Mouse (Mus musculus): ENCODE measurements at regions not wholly inside any gene's neighbourhood (a gene's known extent, or its start where the extent isn't known, plus 50 kb on each side); places are given as distances from the start of the nearest gene placed in this dataset.

DNA sequence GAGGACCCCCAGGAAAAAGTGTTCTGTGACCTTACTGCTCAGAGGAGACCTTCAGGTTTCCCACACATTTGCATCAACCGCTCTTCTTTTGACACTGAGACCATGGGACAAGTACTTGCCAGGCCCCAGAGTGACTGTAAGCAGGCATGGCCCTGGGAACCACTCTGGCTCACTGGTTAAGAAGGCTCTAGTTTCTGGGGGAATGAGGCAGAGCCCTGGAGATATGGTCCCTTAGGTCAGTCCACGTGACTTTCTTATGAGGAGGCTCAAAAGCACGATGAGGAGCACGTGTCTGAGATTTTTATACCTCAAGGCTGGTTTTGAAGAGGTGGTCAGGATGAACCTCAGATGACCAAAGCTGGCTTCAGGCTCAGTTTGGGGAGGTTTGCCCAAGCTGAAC lies 72.1 kb upstream of the Ppara start:
- H3K9ac ChIP-seq: no peak overlapping the region
- no peak overlapping the region for H3K4me3 ChIP-seq
- WGBS: 89% methylated on average over 4 of the region's 4 CpGs
- H3K27ac ChIP-seq: no peak overlapping the region
- no peaks in the 10 kb centered on the region for H3K9me3 ChIP-seq
- H3K4me2 ChIP-seq (replicated peaks): no peak overlapping the region
- H3K4me1 ChIP-seq: peaks cover 13% of the 10 kb centered on the region
- no peak for ATAC-seq (ENCODE audit: low FRiP score, low read depth)
- no peaks in the 10 kb centered on the region for H3K36me3 ChIP-seq
- H3K27me3 ChIP-seq (replicated peaks): peaks cover 77% of the 10 kb centered on the region

DNA sequence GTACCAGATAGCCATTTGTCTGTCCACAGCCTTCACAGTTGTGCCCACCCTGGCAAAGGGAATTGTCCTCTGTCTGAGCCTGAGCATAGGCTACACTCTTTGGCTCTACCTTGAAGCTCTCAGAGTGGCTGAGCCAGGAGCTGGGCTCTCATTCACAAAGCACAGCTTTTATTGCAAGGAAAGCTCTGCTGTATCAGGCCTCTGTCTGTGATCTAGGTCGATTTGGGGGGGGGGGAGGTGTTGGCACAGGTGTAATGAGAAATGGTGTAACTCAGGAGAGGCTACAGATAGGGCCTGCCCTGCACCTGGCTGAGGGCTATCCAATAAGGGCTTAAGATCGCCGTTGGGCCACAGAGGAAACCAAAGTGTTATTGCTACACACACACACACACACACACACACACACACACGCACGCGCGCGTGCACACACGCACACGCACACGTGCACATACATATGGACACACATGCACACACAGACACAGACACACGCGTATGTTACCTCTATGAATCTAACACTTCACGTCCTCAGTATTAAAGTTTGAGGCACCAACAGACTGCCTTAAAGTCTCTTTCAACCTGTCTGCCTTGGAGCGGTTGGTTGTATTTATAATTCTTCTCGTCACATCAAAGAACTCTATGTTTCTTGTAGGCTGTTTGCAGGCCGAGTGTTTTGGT lies 70.9 kb upstream of the Ppara start:
- Histone ChIP-seq H3K27ac (no peak overlapping the region), H3K9ac (no peak overlapping the region), H3K4me3 (no peak overlapping the region), H3K4me2 (replicated peaks) (no peak overlapping the region), H3K4me1 (peaks cover 15% of the 10 kb centered on the region), H3K9me3 (no peaks in the 10 kb centered on the region), H3K27me3 (replicated peaks) (peaks cover 70% of the 10 kb centered on the region), H3K36me3 (no peaks in the 10 kb centered on the region)
- WGBS: 90% methylated on average over 17 of the region's 17 CpGs
- ATAC-seq (ENCODE audit: low FRiP score, low read depth): no peak

DNA sequence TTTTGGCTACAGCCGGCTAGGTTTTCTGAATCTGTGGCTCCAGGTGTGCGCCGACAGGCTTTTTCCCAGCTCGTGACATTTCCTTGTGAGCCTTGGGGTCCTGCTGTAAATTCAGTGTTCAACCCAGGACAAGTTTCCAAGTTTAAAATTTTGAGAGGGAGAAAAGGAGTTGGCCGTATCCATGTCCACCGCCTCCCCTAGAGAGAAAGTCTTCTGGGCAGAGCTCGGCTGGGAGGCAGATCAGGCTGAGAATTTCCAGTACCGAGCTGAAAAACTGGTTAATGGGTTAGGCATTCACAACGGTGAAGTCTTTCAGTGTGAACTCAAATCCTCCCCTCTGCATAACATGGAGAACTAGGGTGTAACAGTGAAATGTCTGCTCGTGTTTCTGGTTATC lies 70.4 kb upstream of the Ppara start:
- 81% methylated on average over 10 of the region's 10 CpGs for WGBS
- Histone ChIP-seq H3K4me2 (replicated peaks) (no peak overlapping the region), H3K9ac (no peak overlapping the region), H3K4me3 (no peak overlapping the region), H3K9me3 (no peaks in the 10 kb centered on the region), H3K27ac (no peak overlapping the region), H3K4me1 (peaks cover 21% of the 10 kb centered on the region), H3K27me3 (replicated peaks) (peaks cover 69% of the 10 kb centered on the region), H3K36me3 (no peaks in the 10 kb centered on the region)
- no peak for ATAC-seq (ENCODE audit: low FRiP score, low read depth)

DNA sequence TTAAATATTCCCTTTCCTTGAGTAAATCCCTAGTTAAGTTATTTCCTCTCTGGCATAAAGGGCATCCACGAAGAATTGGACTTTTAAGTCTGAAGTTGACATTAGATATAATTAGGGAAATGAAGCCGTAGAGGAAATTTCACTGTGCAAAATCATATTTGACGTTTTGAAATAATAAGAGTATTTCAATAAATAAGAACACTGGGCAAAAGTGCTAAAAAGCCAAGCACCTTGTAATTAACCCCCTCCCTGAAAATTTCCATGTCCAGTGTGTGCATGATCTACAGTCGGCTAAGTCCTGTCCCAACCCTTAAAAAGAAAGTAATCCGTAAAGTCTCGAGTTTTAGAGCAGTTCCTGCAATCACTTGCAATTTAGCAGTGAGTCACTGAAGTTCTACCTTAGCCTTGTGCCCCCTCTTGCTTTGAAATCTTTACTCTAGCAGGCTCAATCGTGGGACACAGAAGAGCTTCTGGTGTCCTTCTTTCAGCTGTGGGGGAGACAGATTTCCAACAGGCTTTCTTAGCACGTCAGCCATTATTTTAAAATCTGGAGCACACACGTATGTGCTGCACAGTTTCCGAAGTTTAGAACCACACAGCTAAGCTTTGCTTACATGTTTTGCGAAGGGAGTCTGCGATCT lies 69.5 kb upstream of the Ppara start:
- WGBS: 80% methylated on average over 12 of the region's 12 CpGs
- H3K4me3 ChIP-seq: no peak overlapping the region
- no peaks in the 10 kb centered on the region for H3K36me3 ChIP-seq
- ATAC-seq (ENCODE audit: low FRiP score, low read depth): no peak
- peaks cover 29% of the 10 kb centered on the region for H3K4me1 ChIP-seq
- H3K27ac ChIP-seq: no peak overlapping the region
- H3K4me2 ChIP-seq (replicated peaks): no peak overlapping the region
- peaks cover 71% of the 10 kb centered on the region for H3K27me3 ChIP-seq (replicated peaks)
- H3K9ac ChIP-seq: 0 out of 2 replicates have a peak overlapping the region, but pooled peaks have one; percentile 9
- H3K9me3 ChIP-seq: no peaks in the 10 kb centered on the region

DNA sequence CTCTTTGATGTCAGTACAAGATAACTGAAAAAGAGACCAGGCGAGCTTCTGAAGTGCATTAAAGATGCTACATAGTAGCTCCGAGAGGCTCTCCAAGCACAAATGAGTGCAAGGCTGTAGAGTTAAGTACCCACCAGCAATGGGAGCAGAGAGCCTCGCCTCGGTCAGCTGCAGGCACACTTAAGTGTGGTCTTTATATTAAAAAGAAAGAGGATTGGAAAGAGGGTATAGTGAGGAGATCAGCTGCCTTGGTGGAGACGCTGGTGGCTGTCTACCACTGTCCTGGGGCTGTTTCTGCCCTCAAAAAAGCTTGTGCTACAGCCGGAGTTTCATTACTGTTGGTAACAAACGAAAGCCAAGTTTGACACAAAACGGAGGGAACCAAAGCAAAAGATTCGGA lies 68.3 kb upstream of the Ppara start:
- Histone ChIP-seq H3K27me3 (replicated peaks) (peaks cover 65% of the 10 kb centered on the region), H3K9me3 (no peaks in the 10 kb centered on the region), H3K36me3 (no peaks in the 10 kb centered on the region), H3K4me1 (peaks cover 23% of the 10 kb centered on the region), H3K9ac (no peak overlapping the region), H3K27ac (no peak overlapping the region), H3K4me3 (no peak overlapping the region), H3K4me2 (replicated peaks) (no peak overlapping the region; the same call in 1 of the 2 replicates)
- ATAC-seq (ENCODE audit: low FRiP score, low read depth): no peak
- 63% methylated on average over 9 of the region's 9 CpGs for WGBS

DNA sequence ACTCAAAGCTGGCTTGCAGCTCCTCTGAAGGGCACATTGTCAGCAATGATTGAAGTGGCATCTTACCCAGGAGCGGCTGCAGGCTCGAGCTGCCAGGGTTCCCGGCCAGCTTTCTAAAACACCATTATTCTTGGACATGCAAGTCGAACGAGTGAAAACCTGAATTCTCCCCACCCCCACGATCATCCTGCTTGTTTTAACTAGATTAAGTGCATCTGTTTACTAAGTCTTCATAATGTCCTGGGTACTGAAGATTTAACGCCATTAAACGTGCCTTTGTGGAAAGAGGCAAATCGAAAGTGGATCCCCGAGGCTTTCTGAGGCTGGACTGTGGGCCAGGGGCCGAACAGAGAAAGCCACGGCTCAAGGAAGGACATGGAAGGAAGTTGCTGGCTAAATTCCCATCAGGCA lies 67.4 kb upstream of the Ppara start:
- H3K9me3 ChIP-seq: no peaks in the 10 kb centered on the region
- H3K4me3 ChIP-seq: no peak overlapping the region
- 34% methylated on average over 12 of the region's 12 CpGs for WGBS
- H3K9ac ChIP-seq: peak overlapping the region; percentile 17; the same call in 1 of the 2 replicates
- no peak for ATAC-seq (ENCODE audit: low FRiP score, low read depth)
- H3K27me3 ChIP-seq (replicated peaks): peaks cover 56% of the 10 kb centered on the region
- peak overlapping the region; percentile 42; the same call in 1 of the 2 replicates for H3K27ac ChIP-seq
- peak overlapping the region; percentile 43 for H3K4me2 ChIP-seq (replicated peaks)
- no peaks in the 10 kb centered on the region for H3K36me3 ChIP-seq
- peaks cover 23% of the 10 kb centered on the region for H3K4me1 ChIP-seq

DNA sequence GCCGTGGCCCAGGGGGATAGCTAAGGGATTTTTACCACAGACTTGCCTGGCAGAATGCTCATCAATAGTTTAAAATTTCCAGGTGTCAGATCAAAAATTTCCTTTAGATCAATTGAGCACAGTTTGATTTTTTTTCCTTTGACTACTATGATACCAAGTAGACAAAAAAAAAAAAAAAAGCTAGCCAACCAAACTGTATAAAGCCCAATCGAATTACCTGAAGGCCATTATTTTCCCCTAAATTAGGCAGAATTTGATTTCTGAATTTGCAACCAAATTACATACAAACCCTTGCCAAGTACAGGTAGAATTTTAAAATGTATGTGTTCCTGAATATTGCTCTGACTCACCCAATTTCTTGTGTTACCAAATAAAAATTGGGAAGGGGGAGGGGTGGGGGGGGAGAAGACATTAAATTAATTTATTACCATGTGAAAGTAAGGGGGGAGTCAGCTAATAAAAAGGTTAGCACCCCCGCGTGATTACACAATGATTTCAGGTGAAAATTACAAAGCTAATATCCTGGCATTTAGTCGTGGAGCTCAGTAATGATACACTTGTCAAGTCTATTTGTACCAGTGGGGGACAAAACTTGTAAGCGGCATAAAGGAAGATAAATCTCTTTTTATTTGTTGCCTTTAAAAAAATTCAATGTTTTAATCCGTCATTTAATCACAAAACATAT lies 66.7 kb upstream of the Ppara start:
- Histone ChIP-seq H3K27me3 (replicated peaks) (peaks cover 53% of the 10 kb centered on the region), H3K9me3 (no peaks in the 10 kb centered on the region), H3K9ac (peak overlapping the region; percentile 17; the same call in 1 of the 2 replicates), H3K4me2 (replicated peaks) (peak overlapping the region; percentile 43), H3K4me3 (no peak overlapping the region), H3K4me1 (peaks cover 23% of the 10 kb centered on the region), H3K36me3 (no peaks in the 10 kb centered on the region), H3K27ac (0 out of 2 replicates have a peak overlapping the region, but pooled peaks have one; percentile 42)
- 70% methylated on average over 7 of the region's 7 CpGs for WGBS
- no peak for ATAC-seq (ENCODE audit: low FRiP score, low read depth)

DNA sequence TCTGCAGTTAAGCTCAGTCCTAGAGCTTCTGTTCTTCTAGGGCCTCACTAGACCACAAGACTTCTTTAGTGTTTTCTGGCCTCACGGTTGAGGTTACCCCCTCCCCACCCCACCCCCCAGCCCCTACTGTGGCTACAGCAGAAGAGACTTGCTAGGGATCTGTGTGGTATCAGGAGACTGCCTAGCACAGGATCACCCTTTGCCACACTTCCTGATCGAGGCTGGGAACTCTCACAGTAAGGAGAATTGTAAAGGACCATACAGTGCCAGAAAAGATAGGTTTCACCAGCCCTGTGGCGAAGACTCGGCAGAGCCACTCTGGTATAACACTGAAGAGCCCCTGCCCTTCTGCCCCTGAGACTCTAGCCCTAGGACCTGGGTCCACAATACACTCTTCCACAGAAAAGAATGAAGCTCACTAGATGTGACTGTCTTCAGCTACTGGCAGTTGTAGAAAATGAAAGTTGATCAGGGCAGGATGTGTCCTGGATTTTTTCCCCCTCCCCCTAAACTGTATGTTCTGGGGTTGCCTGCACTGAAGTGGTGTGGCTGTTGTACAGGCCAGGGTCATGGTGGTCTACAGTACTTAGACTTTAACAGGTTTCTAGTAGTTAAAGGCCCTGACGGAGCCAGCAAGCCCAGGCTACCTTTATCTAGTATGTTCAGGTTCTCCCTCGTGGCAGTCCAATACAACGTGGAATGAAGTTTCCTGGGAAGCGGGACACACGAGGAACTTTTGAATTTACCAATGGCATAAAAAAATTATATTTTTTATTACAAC lies 65.7 kb upstream of the Ppara start:
- H3K4me1 ChIP-seq: peaks cover 29% of the 10 kb centered on the region
- ATAC-seq (ENCODE audit: low FRiP score, low read depth): no peak
- 61% methylated on average over 9 of the region's 9 CpGs for WGBS
- peak overlapping the region; percentile 98; the same call in 1 of the 2 replicates for H3K27ac ChIP-seq
- H3K9me3 ChIP-seq: no peaks in the 10 kb centered on the region
- no peak overlapping the region for H3K4me3 ChIP-seq
- H3K9ac ChIP-seq: peak overlapping the region; percentile 97; the same call in 1 of the 2 replicates
- H3K36me3 ChIP-seq: no peaks in the 10 kb centered on the region
- H3K27me3 ChIP-seq (replicated peaks): peaks cover 45% of the 10 kb centered on the region
- H3K4me2 ChIP-seq (replicated peaks): peak overlapping the region; percentile 81

DNA sequence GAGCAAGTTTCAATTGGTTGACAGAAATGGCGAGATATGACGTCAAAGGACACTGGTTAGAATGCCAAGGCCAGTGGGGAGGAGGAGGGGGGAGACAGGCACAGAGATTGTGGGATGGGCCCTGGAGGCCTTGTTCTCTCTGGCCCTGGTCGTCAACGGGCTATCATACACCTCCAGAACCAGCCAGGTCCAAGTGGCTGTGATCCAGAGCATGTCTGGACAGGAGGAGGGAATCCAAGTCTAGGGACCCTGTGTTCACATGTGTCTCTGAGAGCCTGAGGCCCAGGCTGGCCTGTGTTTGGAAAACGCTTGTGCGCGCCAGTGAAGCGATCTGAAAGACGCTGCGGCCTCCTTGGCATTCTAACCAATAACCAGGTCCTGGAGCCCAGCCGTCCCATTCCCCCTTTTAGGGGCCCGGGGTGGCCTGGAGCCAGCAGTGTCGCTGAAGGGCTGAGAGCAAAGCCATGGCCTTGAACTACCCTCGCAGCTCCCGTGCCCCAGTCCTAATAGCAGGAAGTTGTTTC lies 65.1 kb upstream of the Ppara start:
- 25% methylated on average over 15 of the region's 15 CpGs for WGBS
- Histone ChIP-seq H3K9ac (peak overlapping the region; percentile 97), H3K4me3 (peak overlapping the region; percentile 77), H3K36me3 (0 out of 2 replicates have a peak, but pooled peaks cover 4% of the 10 kb centered on the region), H3K4me2 (replicated peaks) (peak overlapping the region; percentile 81), H3K27ac (peak overlapping the region; percentile 98), H3K9me3 (no peaks in the 10 kb centered on the region), H3K27me3 (replicated peaks) (peaks cover 47% of the 10 kb centered on the region), H3K4me1 (peaks cover 36% of the 10 kb centered on the region)
- ATAC-seq (ENCODE audit: low FRiP score, low read depth): no peak; the same call in 1 of the 2 replicates

DNA sequence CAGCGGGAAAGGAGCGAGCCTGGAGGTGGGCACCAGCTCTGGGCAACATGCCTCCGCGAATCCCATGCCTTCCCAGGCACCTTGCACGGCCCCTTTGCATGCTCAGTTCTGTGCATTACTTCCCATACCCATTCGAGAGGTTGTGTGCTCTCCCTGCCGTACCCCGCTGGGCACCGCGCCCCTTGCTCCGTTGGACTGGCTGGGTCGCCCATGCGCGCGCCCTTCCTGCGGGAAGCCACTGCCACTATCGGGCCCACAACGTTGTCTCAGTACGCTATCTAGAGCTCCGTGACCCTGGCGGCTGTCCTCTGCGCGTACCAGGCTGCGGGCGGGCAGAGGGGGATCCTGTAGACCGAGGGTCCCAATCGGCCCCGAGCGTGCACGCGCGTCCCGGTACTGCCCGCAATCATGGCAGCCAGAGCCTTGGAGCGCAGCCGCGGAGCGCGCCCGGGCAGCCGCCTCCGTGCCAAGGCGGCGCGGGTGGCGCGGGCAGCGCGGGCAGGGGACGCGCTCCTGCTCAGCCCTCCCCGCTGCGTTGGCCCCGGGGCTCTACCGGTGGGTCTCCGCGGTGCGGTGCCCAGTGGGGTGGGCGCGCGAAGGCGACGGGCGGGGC lies 64.5 kb upstream of the Ppara start:
- Histone ChIP-seq H3K27me3 (replicated peaks) (peaks cover 45% of the 10 kb centered on the region), H3K36me3 (0 out of 2 replicates have a peak, but pooled peaks cover 4% of the 10 kb centered on the region), H3K4me1 (peaks cover 39% of the 10 kb centered on the region), H3K9ac (peak overlapping the region; percentile 97), H3K9me3 (no peaks in the 10 kb centered on the region), H3K4me3 (peak overlapping the region; percentile 77), H3K27ac (peak overlapping the region; percentile 98), H3K4me2 (replicated peaks) (peak overlapping the region; percentile 81)
- peak; percentile 70 for ATAC-seq (ENCODE audit: low FRiP score, low read depth)
- 2% methylated on average over 55 of the region's 64 CpGs for WGBS

Measured in neural tube, embryonic 12.5 days (tissue).